Comparison of ENCODE assay signal across 9 mouse cellular contexts in genomic region chr6:128028116-128028940, GRCm38 (mm10).
DNase-seq lines count a peak whose midpoint lies in the region; ATAC-seq and TF ChIP-seq lines count a peak whose summit lies in the region.
"Had no signal": no experiment of that assay in that cellular context is flagged by ENCODE, and none has a peak within 500 bp of the region (broad histone marks: within the 10 kb centered on the region; RNA-seq: fewer than 3 reads in every experiment).

No protein-coding gene starts in this region.

- ATAC-seq in heart, embryonic 16.5 days (replicated peaks; ENCODE audit: extremely low read depth, insufficient read depth, low FRiP score) = no peak
- no peak for ATAC-seq in liver, embryonic 14.5 days (ENCODE audit: insufficient read depth)

- H3K27ac ChIP-seq in heart, embryonic 16.5 days (ENCODE audit: low read length) = 0 out of 2 replicates have a peak overlapping the region, but pooled peaks have one; percentile 11
- H3K27ac ChIP-seq in liver, embryonic 14.5 days = no peak overlapping the region
- H3K27ac ChIP-seq: liver, embryonic 15.5 days had no signal

- H3K4me2 ChIP-seq in heart, embryonic 16.5 days (ENCODE audit: low read depth, low read length) = no peak overlapping the region; the same call in 1 of the 2 replicates
- no peak overlapping the region for H3K4me2 ChIP-seq in liver, embryonic 14.5 days (ENCODE audit: low read depth)
- H3K4me2 ChIP-seq: liver, embryonic 15.5 days had no signal

- 0 out of 2 replicates have a peak overlapping the region, but pooled peaks have one; percentile 18 for H3K9ac ChIP-seq in heart, embryonic 16.5 days (ENCODE audit: low read length)
- H3K9ac ChIP-seq in liver, embryonic 14.5 days (replicated peaks) = no peak overlapping the region
- H3K9ac ChIP-seq: liver, embryonic 15.5 days had no signal

- H3K27me3 ChIP-seq in heart, embryonic 16.5 days (ENCODE audit: control insufficient read depth, insufficient read depth, low read length) = no peaks in the 10 kb centered on the region
- peaks cover 6% of the 10 kb centered on the region for H3K27me3 ChIP-seq in liver, embryonic 14.5 days (ENCODE audit: control insufficient read depth, insufficient read depth, low read length)

- H3K36me3 ChIP-seq in heart, embryonic 16.5 days (ENCODE audit: control insufficient read depth, insufficient read depth) = peaks cover 3% of the 10 kb centered on the region; the same call in 1 of the 2 replicates
- H3K36me3 ChIP-seq in liver, embryonic 14.5 days (replicated peaks; ENCODE audit: control insufficient read depth, insufficient read depth, low read depth) = no peaks in the 10 kb centered on the region
- H3K36me3 ChIP-seq: liver, embryonic 15.5 days had no signal

- peaks cover 50% of the 10 kb centered on the region for H3K4me1 ChIP-seq in heart, embryonic 16.5 days (ENCODE audit: control insufficient read depth, insufficient read depth, low read length)
- no peaks in the 10 kb centered on the region for H3K4me1 ChIP-seq in liver, embryonic 14.5 days (replicated peaks; ENCODE audit: control insufficient read depth in 2 of 2, insufficient read depth in 2 of 2, low read length in 1 of 2)
- H3K4me1 ChIP-seq: liver, embryonic 15.5 days had no signal

- no peak overlapping the region for H3K4me3 ChIP-seq in heart, embryonic 16.5 days (ENCODE audit: low read length)
- no peak overlapping the region for H3K4me3 ChIP-seq in liver, embryonic 14.5 days (ENCODE audit: insufficient read depth in 1 of 2, low read depth in 2 of 2, low read length in 2 of 2)
- H3K4me3 ChIP-seq: liver, embryonic 15.5 days had no signal

- WGBS in heart, embryonic 16.5 days = 32% methylated on average over 10 of the region's 10 CpGs
- 41% methylated on average over 10 of the region's 10 CpGs for WGBS in liver, embryonic 14.5 days (ENCODE audit: insufficient replicate concordance)

- TF ChIP-seq CTCF in liver, embryonic 14.5 days (IDR thresholded peaks at IDR 0.05; ENCODE audit: low read depth) = peak; percentile 59

- no peak for TF ChIP-seq EP300 in liver, embryonic 14.5 days (IDR thresholded peaks at IDR 0.05; ENCODE audit: low read depth)

- DNase-seq in heart, adult 18-20 months = no peak
- DNase-seq in 3134 (ENCODE audit: extremely low read depth, insufficient read length, low spot score) = peak; percentile 48
- DNase-seq in R1 (ENCODE audit: low read depth, low spot score) = peak; percentile 82
- peak; percentile 61 for DNase-seq in embryo, embryonic 10 days (ENCODE audit: low spot score)
- DNase-seq in liver, embryonic 14.5 days (ENCODE audit: low read depth in 3 of 3, low spot score in 3 of 3) = no peak
- DNase-seq in thymus, postnatal 0 days (ENCODE audit: low spot score) = peak; percentile 56
- no peak for DNase-seq in kidney, adult 18-20 months

- H3K9me3 ChIP-seq in heart, embryonic 16.5 days (replicated peaks; ENCODE audit: control insufficient read depth, low read length) = no peaks in the 10 kb centered on the region
- no peaks in the 10 kb centered on the region for H3K9me3 ChIP-seq in liver, embryonic 14.5 days (ENCODE audit: control insufficient read depth, low read length)
- H3K9me3 ChIP-seq: liver, embryonic 15.5 days had no signal

Comparison
In these comparisons a context has a peak if more than half of its experiments do, and no peak if none do; other contexts are left out.
1. DNase-seq: peak in 3134 (single experiment), R1 (single experiment), embryo, embryonic 10 days (single experiment) and thymus, postnatal 0 days (single experiment); none in heart, adult 18-20 months (0 of 2), liver, embryonic 14.5 days (0 of 3) and kidney, adult 18-20 months (single experiment).